Mouse (Mus musculus): Measurements from ENCODE around the gene Cdh13. TPM values are rescaled to one million over a fixed set of nuclear protein-coding genes. Genes with fewer than 3 reads are reported as not detected.

Cdh13 gene
- polyA plus RNA-seq, 1 experiment, result 44.3 TPM

- TF ChIP-seq POLR2A (IDR thresholded peaks at IDR 0.05; ENCODE audit: borderline replicate concordance, extremely low read depth, low read depth, low read length) (no peak), CTCF (IDR thresholded peaks at IDR 0.05; ENCODE audit: insufficient read depth, low read length) (no peak)
- Histone ChIP-seq H3K4me1 (ENCODE audit: control insufficient read depth, insufficient read depth, low read length) (no peaks in the 10 kb centered on the region), H3K4me3 (replicated peaks; ENCODE audit: extremely low read depth, low read depth, low read length) (no peak overlapping the region)
- DNase-seq, result no peak
- WGBS, result 54% methylated on average over 8 of the region's 8 CpGs
Observed at GRCm38 (mm10) chr8:118938025-118938424, 654.5 kb downstream of the Cdh13 start.

- no peak overlapping the region for H3K4me3 ChIP-seq (replicated peaks; ENCODE audit: extremely low read depth, low read depth, low read length)
- H3K4me1 ChIP-seq (ENCODE audit: control insufficient read depth, insufficient read depth, low read length), result no peaks in the 10 kb centered on the region
- no peak for TF ChIP-seq POLR2A (IDR thresholded peaks at IDR 0.05; ENCODE audit: borderline replicate concordance, extremely low read depth, low read depth, low read length)
- DNase-seq, result no peak
- WGBS, result 58% methylated on average over 20 of the region's 20 CpGs
Observed at GRCm38 (mm10) chr8:118951766-118952741, 668.5 kb downstream of the Cdh13 start.

GRCm38 (mm10) chr8:118956109-118956508, 672.6 kb downstream of the Cdh13 start:
- Histone ChIP-seq H3K4me3 (replicated peaks; ENCODE audit: extremely low read depth, low read depth, low read length) (no peak overlapping the region), H3K4me1 (ENCODE audit: control insufficient read depth, insufficient read depth, low read length) (no peaks in the 10 kb centered on the region)
- DNase-seq, result no peak
- no peak for TF ChIP-seq CTCF (IDR thresholded peaks at IDR 0.05; ENCODE audit: insufficient read depth, low read length)
- no peak for TF ChIP-seq POLR2A (IDR thresholded peaks at IDR 0.05; ENCODE audit: borderline replicate concordance, extremely low read depth, low read depth, low read length)
- WGBS, result 78% methylated on average over 3 of the region's 3 CpGs

GRCm38 (mm10) chr8:118961877-118962545, 678.5 kb downstream of the Cdh13 start:
- TF ChIP-seq POLR2A (IDR thresholded peaks at IDR 0.05; ENCODE audit: borderline replicate concordance, extremely low read depth, low read depth, low read length) (no peak), CTCF (IDR thresholded peaks at IDR 0.05; ENCODE audit: insufficient read depth, low read length) (no peak)
- WGBS, result 62% methylated on average over 15 of the region's 15 CpGs
- no peaks in the 10 kb centered on the region for H3K4me1 ChIP-seq (ENCODE audit: control insufficient read depth, insufficient read depth, low read length)
- H3K4me3 ChIP-seq (replicated peaks; ENCODE audit: extremely low read depth, low read depth, low read length), result no peak overlapping the region
- DNase-seq, result peak; percentile 6

GRCm38 (mm10) chr8:118965101-118965840, 681.7 kb downstream of the Cdh13 start:
- TF ChIP-seq POLR2A (IDR thresholded peaks at IDR 0.05; ENCODE audit: borderline replicate concordance, extremely low read depth, low read depth, low read length) (no peak), CTCF (IDR thresholded peaks at IDR 0.05; ENCODE audit: insufficient read depth, low read length) (no peak)
- Histone ChIP-seq H3K4me3 (replicated peaks; ENCODE audit: extremely low read depth, low read depth, low read length) (no peak overlapping the region), H3K4me1 (ENCODE audit: control insufficient read depth, insufficient read depth, low read length) (no peaks in the 10 kb centered on the region)
- 63% methylated on average over 15 of the region's 15 CpGs for WGBS
- no peak for DNase-seq

- no peak for DNase-seq
- 62% methylated on average over 4 of the region's 4 CpGs for WGBS
- H3K4me3 ChIP-seq (replicated peaks; ENCODE audit: extremely low read depth, low read depth, low read length), result no peak overlapping the region
- TF ChIP-seq POLR2A (IDR thresholded peaks at IDR 0.05; ENCODE audit: borderline replicate concordance, extremely low read depth, low read depth, low read length) (no peak), CTCF (IDR thresholded peaks at IDR 0.05; ENCODE audit: insufficient read depth, low read length) (no peak)
- H3K4me1 ChIP-seq (ENCODE audit: control insufficient read depth, insufficient read depth, low read length), result no peaks in the 10 kb centered on the region
Observed at GRCm38 (mm10) chr8:118968896-118969295, 685.4 kb downstream of the Cdh13 start.

GRCm38 (mm10) chr8:118979800-118980199, 696.3 kb downstream of the Cdh13 start:
- Histone ChIP-seq H3K4me3 (replicated peaks; ENCODE audit: extremely low read depth, low read depth, low read length) (no peak overlapping the region), H3K4me1 (ENCODE audit: control insufficient read depth, insufficient read depth, low read length) (no peaks in the 10 kb centered on the region)
- 19% methylated on average over 5 of the region's 5 CpGs for WGBS
- no peak for TF ChIP-seq POLR2A (IDR thresholded peaks at IDR 0.05; ENCODE audit: borderline replicate concordance, extremely low read depth, low read depth, low read length)
- TF ChIP-seq CTCF (IDR thresholded peaks at IDR 0.05; ENCODE audit: insufficient read depth, low read length), result peak; percentile 36
- no peak for DNase-seq

- Histone ChIP-seq H3K4me3 (replicated peaks; ENCODE audit: extremely low read depth, low read depth, low read length) (no peak overlapping the region), H3K4me1 (ENCODE audit: control insufficient read depth, insufficient read depth, low read length) (no peaks in the 10 kb centered on the region)
- DNase-seq, result no peak
- TF ChIP-seq POLR2A (IDR thresholded peaks at IDR 0.05; ENCODE audit: borderline replicate concordance, extremely low read depth, low read depth, low read length) (no peak), CTCF (IDR thresholded peaks at IDR 0.05; ENCODE audit: insufficient read depth, low read length) (no peak)
- WGBS, result 70% methylated on average over 2 of the region's 2 CpGs
Observed at GRCm38 (mm10) chr8:118983724-118984123, 700.2 kb downstream of the Cdh13 start.

- WGBS, result 52% methylated on average over 1 of the region's 1 CpGs
- H3K4me3 ChIP-seq (replicated peaks; ENCODE audit: extremely low read depth, low read depth, low read length), result no peak overlapping the region
- DNase-seq, result no peak
- H3K4me1 ChIP-seq (ENCODE audit: control insufficient read depth, insufficient read depth, low read length), result no peaks in the 10 kb centered on the region
- TF ChIP-seq POLR2A (IDR thresholded peaks at IDR 0.05; ENCODE audit: borderline replicate concordance, extremely low read depth, low read depth, low read length) (no peak), CTCF (IDR thresholded peaks at IDR 0.05; ENCODE audit: insufficient read depth, low read length) (no peak)
Observed at GRCm38 (mm10) chr8:118986796-118987195, 703.3 kb downstream of the Cdh13 start.
